Mouse (Mus musculus) adrenal gland, postnatal 36 days (tissue): ENCODE data around the gene Nptx1. TPM values are rescaled to one million over a fixed set of nuclear protein-coding genes. Genes with fewer than 3 reads are reported as not detected.

Source experiments
- DNase-seq, 2 experiments: peaks; one replicate each; pipeline ENCODE4 v3.0.0; 2021; ENCODE audit warnings: mixed read lengths in 1 of 2
- total RNA-seq, 2 experiments: library from RNA; stranded (reverse); gene quantifications; 2 replicates each; pipeline ENCODE4 v1.2.3; 2021

The Nptx1 gene
- total RNA-seq, 2 experiments from 2014 or later: 2.1 to 8.3 TPM

DNA sequence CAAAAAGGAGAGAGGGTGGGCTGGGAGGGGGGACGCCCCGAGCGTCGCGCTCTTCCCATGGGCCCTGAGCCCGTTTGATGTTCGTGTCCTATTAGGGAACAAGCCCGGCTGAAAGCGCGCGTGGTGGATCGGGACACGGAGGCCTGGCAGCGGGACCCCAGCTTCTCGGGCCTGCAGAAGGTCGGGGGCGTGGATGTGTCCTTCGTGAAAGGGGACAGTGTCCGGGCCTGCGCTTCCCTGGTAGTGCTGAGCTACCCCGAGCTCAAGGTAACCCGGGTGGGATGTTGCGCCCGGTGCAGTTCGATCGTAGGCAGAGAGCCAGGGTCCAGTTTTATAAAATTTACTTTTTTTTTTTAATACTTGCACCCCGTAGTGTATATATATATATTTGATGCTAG lies 55.9 kb downstream of the Nptx1 start:
- DNase-seq: no peak

DNA sequence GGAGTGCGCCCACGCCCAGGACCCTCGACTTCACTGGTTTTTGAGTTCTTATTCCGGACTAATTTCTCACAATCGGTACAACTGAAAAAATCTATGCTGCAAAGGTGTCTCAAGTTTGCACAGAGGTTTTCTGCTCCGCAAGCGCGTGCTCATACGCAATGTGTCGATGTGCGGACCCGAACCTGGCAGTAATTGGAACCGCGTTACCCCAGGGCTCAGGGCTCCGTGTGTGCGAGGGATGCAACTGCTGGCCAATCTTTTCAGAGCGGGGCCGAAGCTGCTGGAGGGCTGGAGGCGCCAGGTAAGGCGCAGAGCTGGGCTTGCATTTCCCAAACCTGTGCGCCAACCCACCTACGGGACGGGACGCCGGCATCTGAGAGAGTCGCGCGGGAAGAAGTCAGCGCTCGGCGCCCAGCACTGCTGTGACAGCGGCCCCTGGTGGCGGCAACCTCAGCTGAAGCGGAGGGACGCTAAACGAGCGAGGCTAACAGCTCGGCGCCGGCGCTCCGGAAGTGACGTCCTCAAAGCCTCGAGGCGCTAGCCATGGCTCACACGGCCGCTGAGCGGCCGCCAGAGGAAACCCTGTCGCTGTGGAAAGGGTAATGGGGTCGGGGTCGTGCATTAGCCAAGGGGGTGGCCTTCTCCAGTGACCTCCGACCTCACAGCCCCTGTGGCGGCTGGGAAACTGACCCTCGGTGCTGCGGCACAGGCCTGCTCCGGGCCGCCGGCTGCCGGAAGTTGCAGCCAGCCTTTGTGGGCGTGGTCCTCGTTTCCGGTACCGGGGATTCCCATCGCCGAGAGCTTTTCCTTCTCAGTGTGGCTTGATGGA lies 56.5 kb downstream of the Nptx1 start, which contains the start of gene Endov:
Gene Endov, plus strand, starts transcription at position 487 of the 829 bp plus-strand sequence.
- DNase-seq: peak; percentile 99 to 100

Other genes starting within 250 kb of the Nptx1 start
- 100 to 1,000 TPM; 136 to 138 TPM for gene Eif4a3, start 247.7 kb downstream of the Nptx1 start, total RNA-seq
- gene Card14, start 240.0 kb downstream of the Nptx1 start, total RNA-seq: under 1 TPM; 0.17 to 0.33 TPM
- gene Sgsh, start 192.2 kb downstream of the Nptx1 start, total RNA-seq: 10 to 100 TPM; 14.7 to 24.9 TPM
- gene Slc26a11, start 192.2 kb downstream of the Nptx1 start, total RNA-seq: 1 to 10 TPM; 6.5 to 8.4 TPM
- gene Rnf213, start 154.7 kb downstream of the Nptx1 start, total RNA-seq: 10 to 100 TPM; 37.3 to 40.3 TPM
- 10 to 100 TPM; 16.6 to 17.3 TPM for gene Endov, start 56.4 kb downstream of the Nptx1 start, total RNA-seq
- 10 to 100 TPM; 50.0 to 51.9 TPM for gene Rptor, start 55.2 kb upstream of the Nptx1 start, total RNA-seq